ENCODE assay signal across 17 mouse cellular contexts in the genomic region with DNA sequence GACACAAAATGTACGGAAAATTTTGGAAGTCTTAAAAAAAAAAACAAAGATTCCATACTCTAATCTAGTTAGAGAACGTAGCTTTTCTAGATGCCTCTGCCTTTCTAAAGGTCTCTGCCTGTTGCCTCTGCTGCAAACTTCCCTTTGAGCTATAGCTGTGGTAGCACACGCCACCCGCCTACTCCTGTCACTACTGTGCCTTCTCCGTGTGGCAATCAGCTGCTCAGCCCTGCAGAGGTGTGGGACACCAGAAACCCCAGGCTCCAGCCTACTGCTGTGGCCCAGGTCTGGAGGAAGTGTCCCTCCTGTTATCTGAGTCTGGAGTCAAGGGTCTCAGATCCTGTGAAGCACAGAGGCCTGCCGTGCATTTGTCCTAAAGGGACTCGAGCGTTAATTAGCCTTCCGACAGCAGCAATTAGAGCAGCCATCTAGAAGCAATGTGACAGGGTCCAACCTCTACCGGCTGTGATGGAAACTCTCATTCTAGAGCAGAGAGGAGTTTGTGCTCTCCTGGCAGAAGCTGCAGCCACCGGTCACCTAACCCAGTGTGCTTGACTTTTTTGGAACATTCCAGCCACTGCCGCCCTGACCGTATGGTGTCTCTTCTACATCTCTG. TPM values are rescaled to one million over a fixed set of nuclear protein-coding genes. Genes with fewer than 3 reads are reported as not detected.
"Had no signal": no experiment of that assay in that cellular context is flagged by ENCODE, and none has a peak within 500 bp of the region (broad histone marks: within the 10 kb centered on the region; RNA-seq: fewer than 3 reads in every experiment).

No protein-coding gene starts in this region.

- H3K36me3 ChIP-seq: limb, embryonic 12.5 days; midbrain, embryonic 12.5 days; neural tube, embryonic 15.5 days had no signal

- ATAC-seq: liver, postnatal 0 days had no signal

- H3K9me3 ChIP-seq: limb, embryonic 12.5 days; liver, embryonic 13.5 days; midbrain, embryonic 12.5 days; neural tube, embryonic 15.5 days had no signal

- H3K4me1 ChIP-seq: limb, embryonic 12.5 days; neural tube, embryonic 15.5 days had no signal

- H3K27me3 ChIP-seq: limb, embryonic 12.5 days; midbrain, embryonic 12.5 days; neural tube, embryonic 15.5 days had no signal

- H3K4me3 ChIP-seq: limb, embryonic 12.5 days; liver, embryonic 13.5 days; midbrain, embryonic 12.5 days; myocyte; neural tube, embryonic 15.5 days had no signal

- DNase-seq: kidney, adult 11 months; kidney, adult 9 months; kidney, postnatal 36 days; layer of hippocampus, adult 9-11 months; layer of hippocampus, postnatal 36 days; liver; liver, embryonic 13.5 days; liver, postnatal 0 days; right cerebral cortex, postnatal 14 days; thymus, adult 2 months; thymus, postnatal 25 days had no signal

- H3K4me2 ChIP-seq: limb, embryonic 12.5 days; liver, embryonic 13.5 days; midbrain, embryonic 12.5 days; neural tube, embryonic 15.5 days had no signal

- H3K9ac ChIP-seq: limb, embryonic 12.5 days; liver, embryonic 13.5 days; liver, postnatal 0 days; midbrain, embryonic 12.5 days; neural tube, embryonic 15.5 days had no signal

- H3K27ac ChIP-seq: kidney, postnatal 0 days; limb, embryonic 12.5 days; liver, embryonic 13.5 days; midbrain, embryonic 12.5 days; neural tube, embryonic 15.5 days had no signal

RNA-seq across cellular contexts. Expression of gene Fam83f, which starts 34.8 kb away (rescaled TPM):
- total RNA-seq: layer of hippocampus, postnatal 36 days; megakaryocyte-erythroid progenitor cell, adult 5-6 weeks had no signal
- polyA plus RNA-seq: myocyte had no signal
